Mouse (Mus musculus) cerebellum, adult 2 months (tissue): Measurements from ENCODE around the gene Snap91. TPM values are rescaled to one million over a fixed set of nuclear protein-coding genes. Genes with fewer than 3 reads are reported as not detected.

Source experiments
- DNase-seq, 2 experiments: peaks; one replicate each; pipeline ENCODE4 v3.0.0; 2021
- H3K27ac ChIP-seq: fragments of 200-500 bp; 2 replicates; pipeline ENCODE4 v1.5.1; 2012; ENCODE audit warnings: low read length, control low read depth, inconsistent platforms; ENCODE audit not compliant: insufficient read depth
- H3K27me3 ChIP-seq: fragments of 200-500 bp; 2 replicates; pipeline ENCODE4 v1.6.1; 2012; ENCODE audit warnings: inconsistent platforms, mild to moderate bottlenecking, low read length, moderate library complexity; ENCODE audit not compliant: control insufficient read depth, insufficient read depth
- H3K4me1 ChIP-seq: fragments of 200-500 bp; 2 replicates; pipeline ENCODE4 v1.6.1; 2011; ENCODE audit warnings: low read length; ENCODE audit not compliant: control insufficient read depth, insufficient read depth
- H3K4me3 ChIP-seq: fragments of 200-500 bp; replicated peaks from 2 replicates; pipeline ENCODE3; 2011; ENCODE audit warnings: mild to moderate bottlenecking, low read depth, low read length, control low read depth; ENCODE audit not compliant: insufficient read depth
- CTCF ChIP-seq: fragments of 200-500 bp; IDR thresholded peaks from 2 replicates; pipeline ENCODE4 v1.5.1; 2011; ENCODE audit warnings: low read depth, mild to moderate bottlenecking, control low read depth, low read length, moderate library complexity, borderline replicate concordance; ENCODE audit not compliant: insufficient read depth
- POLR2A ChIP-seq: fragments of 200-500 bp; IDR thresholded peaks from 2 replicates; pipeline ENCODE4 v1.6.1; 2011; ENCODE audit warnings: low read length, control low read depth, borderline replicate concordance; ENCODE audit not compliant: insufficient read depth
- WGBS: fragments of 180-500 bp; shearing (Covaris S2); methylation state at CpG from one replicate; pipeline ENCODE4 v1.1.7; 2018; 5-methylcytosine and 5-hydroxymethylcytosine counted together
- polyA plus RNA-seq: library from polyadenylated mRNA; depleted of rRNA; stranded (reverse); fragments of >200 nt; gene quantifications from 2 replicates; pipeline ENCODE4 v1.2.3, GENCODE M21; 2012

The Snap91 gene
- polyA plus RNA-seq, 1 experiment: 234 TPM

- no peak for DNase-seq
- no peaks in the 10 kb centered on the region for H3K27me3 ChIP-seq
- no peak overlapping the region for H3K27ac ChIP-seq
- 92% methylated on average over 2 of the region's 2 CpGs for WGBS
- H3K4me3 ChIP-seq: no peak overlapping the region
- H3K4me1 ChIP-seq: no peaks in the 10 kb centered on the region
- TF ChIP-seq CTCF (no peak), POLR2A (no peak)
Observed at GRCm38 (mm10) chr9:86782836-86783235, 97.6 kb downstream of the Snap91 start.

DNA sequence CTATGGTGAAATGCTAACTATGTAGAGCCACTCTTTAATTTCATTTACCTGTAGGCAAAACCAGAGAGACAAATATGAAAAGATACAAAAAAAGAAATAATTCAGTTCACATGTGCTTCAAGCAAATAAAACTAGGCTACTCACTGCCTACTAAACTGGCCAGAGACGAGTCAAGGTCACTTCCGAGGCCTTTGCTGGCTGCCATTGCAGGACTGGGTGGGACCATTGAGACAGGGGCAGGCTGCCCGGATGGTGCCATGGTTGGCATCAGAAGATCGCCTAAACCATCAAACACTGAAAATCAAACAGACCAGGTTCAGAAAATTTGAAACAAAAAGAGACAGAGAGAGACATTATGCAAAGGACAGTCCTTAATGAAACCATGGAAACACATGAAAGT, 99.0 kb downstream of the Snap91 start:
- TF ChIP-seq POLR2A: no peak
- no peak for TF ChIP-seq CTCF
- no peak overlapping the region for H3K27ac ChIP-seq
- no peaks in the 10 kb centered on the region for H3K4me1 ChIP-seq
- no peak for DNase-seq
- no peaks in the 10 kb centered on the region for H3K27me3 ChIP-seq
- H3K4me3 ChIP-seq: no peak overlapping the region
- 87% methylated on average over 4 of the region's 4 CpGs for WGBS

GRCm38 (mm10) chr9:86778212-86778611, 102.2 kb downstream of the Snap91 start:
- no peak for DNase-seq
- WGBS: 62% methylated on average over 4 of the region's 4 CpGs
- no peak overlapping the region for H3K27ac ChIP-seq
- H3K27me3 ChIP-seq: no peaks in the 10 kb centered on the region
- TF ChIP-seq CTCF (no peak), POLR2A (no peak)
- H3K4me1 ChIP-seq: no peaks in the 10 kb centered on the region
- H3K4me3 ChIP-seq: no peak overlapping the region

- Histone ChIP-seq H3K4me3 (no peak overlapping the region), H3K27ac (no peak overlapping the region), H3K4me1 (no peaks in the 10 kb centered on the region), H3K27me3 (no peaks in the 10 kb centered on the region)
- DNase-seq: peak in 1 of 2 experiments; percentile 16
- no peak for TF ChIP-seq CTCF
- no peak for TF ChIP-seq POLR2A
- 20% methylated on average over 7 of the region's 7 CpGs for whole genome bisulfite sequencing
Observed at GRCm38 (mm10) chr9:86777309-86777708, 103.1 kb downstream of the Snap91 start.

DNA sequence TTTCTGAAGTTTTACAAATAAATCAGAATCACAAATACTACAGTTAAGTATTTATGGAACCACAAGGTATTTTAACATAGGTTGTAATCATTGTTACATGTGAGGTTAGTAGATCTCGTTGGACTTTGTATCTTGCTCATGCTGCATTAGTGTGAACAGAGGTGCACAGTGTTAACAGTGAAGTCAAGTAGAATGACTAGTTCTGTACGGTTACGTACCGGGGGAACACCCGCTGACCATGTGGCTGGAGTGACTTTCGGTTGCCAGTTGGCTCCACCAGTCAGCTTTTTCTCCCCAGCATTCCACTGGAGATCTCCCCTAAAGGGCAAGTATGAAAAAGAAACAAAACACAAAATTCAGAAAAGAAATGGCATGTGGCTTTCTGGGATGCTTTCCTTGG, 105.1 kb downstream of the Snap91 start:
- H3K4me1 ChIP-seq: no peaks in the 10 kb centered on the region
- no peak for DNase-seq
- H3K4me3 ChIP-seq: no peak overlapping the region
- TF ChIP-seq POLR2A: no peak
- TF ChIP-seq CTCF: no peak
- H3K27me3 ChIP-seq: no peaks in the 10 kb centered on the region
- H3K27ac ChIP-seq: no peak overlapping the region
- WGBS: 59% methylated on average over 6 of the region's 6 CpGs

- TF ChIP-seq CTCF: no peak
- no peak for TF ChIP-seq POLR2A
- no peak for DNase-seq
- Histone ChIP-seq H3K4me3 (no peak overlapping the region), H3K27ac (no peak overlapping the region), H3K4me1 (no peaks in the 10 kb centered on the region), H3K27me3 (no peaks in the 10 kb centered on the region)
- 86% methylated on average over 8 of the region's 8 CpGs for WGBS
Observed at GRCm38 (mm10) chr9:86773996-86774395, 106.5 kb downstream of the Snap91 start.

GRCm38 (mm10) chr9:86772897-86773296, 107.6 kb downstream of the Snap91 start:
- Histone ChIP-seq H3K27ac (no peak overlapping the region), H3K27me3 (no peaks in the 10 kb centered on the region), H3K4me1 (no peaks in the 10 kb centered on the region), H3K4me3 (no peak overlapping the region)
- TF ChIP-seq CTCF (no peak), POLR2A (no peak)
- WGBS: 82% methylated on average over 3 of the region's 3 CpGs
- no peak for DNase-seq

- Histone ChIP-seq H3K27ac (no peak overlapping the region), H3K27me3 (no peaks in the 10 kb centered on the region), H3K4me1 (no peaks in the 10 kb centered on the region), H3K4me3 (no peak overlapping the region)
- TF ChIP-seq CTCF (no peak), POLR2A (no peak)
- DNase-seq: no peak
- 86% methylated on average over 10 of the region's 10 CpGs for WGBS
Observed at GRCm38 (mm10) chr9:86766991-86767390, 113.5 kb downstream of the Snap91 start.
